Mouse (Mus musculus): Measurements from ENCODE around the gene Fam187b. TPM values are rescaled to one million over a fixed set of nuclear protein-coding genes. Genes with fewer than 3 reads are reported as not detected.

Gene Fam187b
- total and polyA plus RNA-seq, 3 experiments = not detected

GRCm38 (mm10) chr7:30964366-30964765, 9.2 kb upstream of the Fam187b start:
- Histone ChIP-seq H3K9ac (ENCODE audit: insufficient read depth, low read depth) (no peak overlapping the region), H3K9me3 (replicated peaks; ENCODE audit: low read length) (no peaks in the 10 kb centered on the region), H3K27me3 (replicated peaks) (no peaks in the 10 kb centered on the region), H3K4me1 (ENCODE audit: control insufficient read depth in 1 of 2, insufficient read depth in 2 of 2) (peaks cover 0 to 5% of the 10 kb centered on the region in 2 experiments; a peak in 1 of 4 replicates), H3K4me2 (ENCODE audit: insufficient read depth, low read depth, poor library complexity, severe bottlenecking) (no peak overlapping the region), H3K36me3 (replicated peaks in 1 of 2; ENCODE audit: control insufficient read depth in 1 of 2, insufficient read depth in 1 of 2, low read length in 1 of 2) (peaks cover 0 to 3% of the 10 kb centered on the region in 2 experiments), H3K27ac (ENCODE audit: insufficient read depth, low read depth) (no peak overlapping the region), H3K4me3 (replicated peaks in 1 of 3; ENCODE audit: low read depth in 2 of 3, low read length in 2 of 3, poor library complexity in 1 of 3) (no peak overlapping the region), H3K79me2 (replicated peaks; ENCODE audit: control insufficient read depth, extremely low read depth, insufficient read depth, poor library complexity, severe bottlenecking) (no peaks in the 10 kb centered on the region)
- dilution Hi-C loops (cut with MboI; ENCODE audit: extremely low pct_ligation_motif_present, extremely low pct_unique_long_range_greater_than_20kb, low sequenced_read_pairs) = no loop called here
- no peak for DNase-seq (ENCODE audit: extremely low read depth)
- no peak for TF ChIP-seq NELFE (IDR thresholded peaks at IDR 0.05; ENCODE audit: low read depth, low read length)
- no peak for TF ChIP-seq CTCF (conservative IDR thresholded peaks at IDR 0.05 in 1 of 2, IDR thresholded peaks at IDR 0.05 in 1 of 2; ENCODE audit: low read depth in 2 of 2, low read length in 2 of 2)
- TF ChIP-seq RCOR1 (conservative IDR thresholded peaks at IDR 0.05; ENCODE audit: low read depth, low read length) = no peak
- no peak for TF ChIP-seq MYC (IDR thresholded peaks at IDR 0.05; ENCODE audit: low read depth, low read length)
- no peak for TF ChIP-seq GABPA (IDR thresholded peaks at IDR 0.05; ENCODE audit: insufficient replicate concordance, low read depth, low read length)
- in situ Hi-C loops (cut with MboI; ENCODE audit: low pct_ligation_motif_present, low pct_unique_long_range_greater_than_20kb, low sequenced_read_pairs) = no loop called here

DNA sequence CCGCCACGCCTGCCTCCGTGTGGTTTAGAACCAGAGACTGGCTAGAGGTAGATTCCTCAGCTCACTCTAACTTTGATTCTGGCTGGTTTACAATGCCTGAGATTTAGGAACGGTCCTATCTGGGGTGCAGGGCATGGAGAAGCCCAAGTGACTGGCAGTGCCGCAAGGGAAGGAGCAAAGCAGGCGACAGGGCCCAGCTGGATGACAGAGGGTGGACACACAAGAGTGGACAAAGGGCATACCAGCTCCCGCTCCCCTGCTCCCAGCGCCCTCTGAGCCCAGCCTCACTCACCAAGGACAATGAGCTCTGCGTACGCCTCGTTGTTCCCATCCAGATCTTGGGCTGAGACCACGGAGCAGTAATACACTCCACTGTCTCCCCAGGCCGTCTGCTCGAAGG, 7.9 kb upstream of the Fam187b start:
- H3K79me2 ChIP-seq (replicated peaks; ENCODE audit: control insufficient read depth, extremely low read depth, insufficient read depth, poor library complexity, severe bottlenecking) = no peaks in the 10 kb centered on the region
- H3K36me3 ChIP-seq (replicated peaks in 1 of 2; ENCODE audit: control insufficient read depth in 1 of 2, insufficient read depth in 1 of 2, low read length in 1 of 2) = no peaks in the 10 kb centered on the region
- H3K9ac ChIP-seq (ENCODE audit: insufficient read depth, low read depth) = no peak overlapping the region
- H3K9me3 ChIP-seq (replicated peaks; ENCODE audit: low read length) = no peaks in the 10 kb centered on the region
- H3K27ac ChIP-seq (ENCODE audit: insufficient read depth, low read depth) = no peak overlapping the region
- peaks cover 0 to 5% of the 10 kb centered on the region in 2 experiments; a peak in 1 of 4 replicates for H3K4me1 ChIP-seq (ENCODE audit: control insufficient read depth in 1 of 2, insufficient read depth in 2 of 2)
- dilution Hi-C loops (cut with MboI; ENCODE audit: extremely low pct_ligation_motif_present, extremely low pct_unique_long_range_greater_than_20kb, low sequenced_read_pairs) = no loop called here
- no peak for TF ChIP-seq MYC (IDR thresholded peaks at IDR 0.05; ENCODE audit: low read depth, low read length)
- TF ChIP-seq NELFE (IDR thresholded peaks at IDR 0.05; ENCODE audit: low read depth, low read length) = no peak
- no peak for TF ChIP-seq BHLHE40 (IDR thresholded peaks at IDR 0.05; ENCODE audit: low read depth, low read length)
- no peak for TF ChIP-seq GABPA (IDR thresholded peaks at IDR 0.05; ENCODE audit: insufficient replicate concordance, low read depth, low read length)
- H3K4me3 ChIP-seq (replicated peaks in 1 of 3; ENCODE audit: low read depth in 2 of 3, low read length in 2 of 3, poor library complexity in 1 of 3) = no peak overlapping the region
- no peaks in the 10 kb centered on the region for H3K27me3 ChIP-seq (replicated peaks)
- in situ Hi-C loops (cut with MboI; ENCODE audit: low pct_ligation_motif_present, low pct_unique_long_range_greater_than_20kb, low sequenced_read_pairs) = no loop called here
- no peak overlapping the region for H3K4me2 ChIP-seq (ENCODE audit: insufficient read depth, low read depth, poor library complexity, severe bottlenecking)
- DNase-seq (ENCODE audit: extremely low read depth) = no peak

DNA sequence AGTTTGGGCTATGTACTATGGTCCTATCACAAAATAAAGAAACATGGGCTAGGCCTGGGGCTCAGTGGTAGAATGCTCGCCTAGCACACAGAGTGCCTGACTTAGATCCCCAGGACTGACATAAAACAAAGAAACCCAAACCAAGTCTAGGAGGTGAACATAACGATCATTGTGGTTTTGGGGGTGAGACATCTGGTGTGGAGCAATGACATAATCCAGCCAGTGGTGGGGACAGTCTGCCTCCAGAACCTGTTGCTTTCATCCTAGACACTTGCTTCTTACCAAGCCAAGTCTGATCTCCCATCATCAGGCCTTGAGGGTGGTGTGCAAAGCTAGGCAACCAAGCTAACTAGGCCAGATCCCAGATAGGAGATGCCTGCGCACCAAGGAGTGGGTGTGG, 6.9 kb upstream of the Fam187b start:
- H3K36me3 ChIP-seq (replicated peaks in 1 of 2; ENCODE audit: control insufficient read depth in 1 of 2, insufficient read depth in 1 of 2, low read length in 1 of 2) = no peaks in the 10 kb centered on the region
- no peak overlapping the region for H3K9ac ChIP-seq (ENCODE audit: insufficient read depth, low read depth)
- no peak overlapping the region for H3K27ac ChIP-seq (ENCODE audit: insufficient read depth, low read depth)
- no peak for DNase-seq (ENCODE audit: extremely low read depth)
- H3K4me1 ChIP-seq (ENCODE audit: control insufficient read depth in 1 of 2, insufficient read depth in 2 of 2) = peaks cover 0 to 5% of the 10 kb centered on the region in 2 experiments; a peak in 1 of 4 replicates
- H3K9me3 ChIP-seq (replicated peaks; ENCODE audit: low read length) = no peaks in the 10 kb centered on the region
- no peak overlapping the region for H3K4me3 ChIP-seq (replicated peaks in 1 of 3; ENCODE audit: low read depth in 2 of 3, low read length in 2 of 3, poor library complexity in 1 of 3)
- TF ChIP-seq SMC3 (IDR thresholded peaks at IDR 0.05; ENCODE audit: low read depth, low read length) (no peak), IRF4 (IDR thresholded peaks at IDR 0.05; ENCODE audit: low read depth, low read length) (no peak), MYC (IDR thresholded peaks at IDR 0.05; ENCODE audit: low read depth, low read length) (no peak), RAD21 (IDR thresholded peaks at IDR 0.05; ENCODE audit: low read depth, low read length) (no peak), ZNF384 (IDR thresholded peaks at IDR 0.05; ENCODE audit: low read depth, low read length) (no peak), ETS1 (conservative IDR thresholded peaks at IDR 0.05; ENCODE audit: low read depth, low read length) (no peak), KAT2A (IDR thresholded peaks at IDR 0.05; ENCODE audit: insufficient replicate concordance, low read length) (no peak), MAX (IDR thresholded peaks at IDR 0.05; ENCODE audit: low read length) (no peak), CHD2 (IDR thresholded peaks at IDR 0.05; ENCODE audit: low read length) (no peak), ZC3H11A (IDR thresholded peaks at IDR 0.05; ENCODE audit: low read depth, low read length) (no peak), TCF12 (IDR thresholded peaks at IDR 0.05; ENCODE audit: low read depth, low read length) (no peak), POLR2A (IDR thresholded peaks at IDR 0.05; ENCODE audit: low read depth, low read length) (no peak), ZKSCAN1 (IDR thresholded peaks at IDR 0.05; ENCODE audit: borderline replicate concordance, low read depth, low read length) (no peak), USF1 (IDR thresholded peaks at IDR 0.05; ENCODE audit: low read depth, low read length) (no peak), ELF1 (IDR thresholded peaks at IDR 0.05; ENCODE audit: low read depth, low read length) (no peak)
- dilution Hi-C loops (cut with MboI; ENCODE audit: extremely low pct_ligation_motif_present, extremely low pct_unique_long_range_greater_than_20kb, low sequenced_read_pairs) = no loop called here
- in situ Hi-C loops (cut with MboI; ENCODE audit: low pct_ligation_motif_present, low pct_unique_long_range_greater_than_20kb, low sequenced_read_pairs) = no loop called here
- H3K79me2 ChIP-seq (replicated peaks; ENCODE audit: control insufficient read depth, extremely low read depth, insufficient read depth, poor library complexity, severe bottlenecking) = no peaks in the 10 kb centered on the region
- no peaks in the 10 kb centered on the region for H3K27me3 ChIP-seq (replicated peaks)
- H3K4me2 ChIP-seq (ENCODE audit: insufficient read depth, low read depth, poor library complexity, severe bottlenecking) = no peak overlapping the region

Data from CH12.LX (cell line).